Mouse (Mus musculus): ENCODE measurements around the gene Nav2. TPM values are rescaled to one million over a fixed set of nuclear protein-coding genes. Genes with fewer than 3 reads are reported as not detected.

Nav2 gene
- polyA plus RNA-seq, 1 experiment: 21.9 TPM

DNA sequence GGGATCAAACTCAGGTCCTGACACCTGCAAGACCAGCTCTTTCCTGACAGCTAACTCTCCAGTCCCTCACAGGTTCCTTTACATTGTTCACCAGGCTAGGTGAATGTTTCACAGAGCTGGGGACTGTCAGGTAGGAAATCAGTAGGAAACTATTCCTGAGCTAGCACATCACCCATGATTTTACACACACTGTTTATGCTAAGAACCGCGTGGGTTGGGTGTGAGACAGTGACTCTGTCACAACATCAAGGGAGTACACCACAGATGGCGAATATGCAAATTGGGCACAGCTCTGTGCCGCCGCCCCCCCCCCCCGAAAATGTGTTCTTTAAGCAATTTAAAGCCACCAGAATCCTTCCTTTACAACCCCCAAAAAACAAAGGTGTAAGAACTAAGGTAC is 586.1 kb downstream of the Nav2 start:
- Histone ChIP-seq H3K4me3 (no peak overlapping the region), H3K79me2 (ENCODE audit: control insufficient read depth, insufficient read depth) (no peaks in the 10 kb centered on the region), H3K27me3 (ENCODE audit: control insufficient read depth, insufficient read depth, insufficient read length) (no peaks in the 10 kb centered on the region), H3K4me2 (ENCODE audit: low read depth) (no peak overlapping the region), H3ac (ENCODE audit: control insufficient read depth, insufficient read length) (no peak overlapping the region), H3K36me3 (ENCODE audit: control insufficient read depth, insufficient read depth) (no peaks in the 10 kb centered on the region)
- TF ChIP-seq MYOD1 (IDR thresholded peaks at IDR 0.05; ENCODE audit: control insufficient read depth in 1 of 3, insufficient read length in 2 of 3, low read depth in 2 of 3): no peak
- TF ChIP-seq USF1 (IDR thresholded peaks at IDR 0.05; ENCODE audit: low read depth): no peak
- TF ChIP-seq POLR2AphosphoS2 (IDR thresholded peaks at IDR 0.05; ENCODE audit: insufficient read length, low read depth): no peak
- no peak for TF ChIP-seq CEBPB (IDR thresholded peaks at IDR 0.05; ENCODE audit: insufficient read depth, poor library complexity, severe bottlenecking)

DNA sequence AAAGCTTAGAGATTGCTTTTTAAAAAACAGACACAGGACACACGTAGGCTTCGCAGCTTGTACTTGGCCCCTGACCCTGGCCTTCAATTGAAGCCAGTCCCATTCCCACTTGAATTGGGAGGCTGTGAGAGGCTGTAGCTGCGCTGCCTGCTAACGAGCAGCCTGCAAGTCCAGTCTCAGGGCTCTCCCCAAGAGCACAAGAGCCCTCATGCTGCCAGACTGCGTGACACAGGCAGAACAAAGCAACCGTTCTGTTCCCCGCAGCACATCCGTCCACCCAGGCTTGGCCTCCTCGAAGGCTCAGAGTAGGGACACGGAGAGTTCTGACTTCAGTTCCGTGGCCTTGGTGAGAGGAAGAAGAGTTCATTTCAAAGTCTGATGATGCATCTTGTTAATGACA is 587.6 kb downstream of the Nav2 start:
- Histone ChIP-seq H3K4me3 (no peak overlapping the region), H3K79me2 (ENCODE audit: control insufficient read depth, insufficient read depth) (no peaks in the 10 kb centered on the region), H3ac (ENCODE audit: control insufficient read depth, insufficient read length) (no peak overlapping the region), H3K27me3 (ENCODE audit: control insufficient read depth, insufficient read depth, insufficient read length) (no peaks in the 10 kb centered on the region), H3K36me3 (ENCODE audit: control insufficient read depth, insufficient read depth) (no peaks in the 10 kb centered on the region), H3K4me2 (ENCODE audit: low read depth) (no peak overlapping the region)
- no peak for TF ChIP-seq TCF12 (IDR thresholded peaks at IDR 0.05; ENCODE audit: insufficient read depth, poor library complexity, severe bottlenecking)
- no peak for TF ChIP-seq MAX (IDR thresholded peaks at IDR 0.05; ENCODE audit: low read depth)
- no peak for TF ChIP-seq MYOD1 (IDR thresholded peaks at IDR 0.05; ENCODE audit: control insufficient read depth in 1 of 3, insufficient read length in 2 of 3, low read depth in 2 of 3)
- TF ChIP-seq POLR2A (IDR thresholded peaks at IDR 0.05; ENCODE audit: insufficient read length, low read depth): no peak
- no peak for TF ChIP-seq SRF (IDR thresholded peaks at IDR 0.05; ENCODE audit: control insufficient read depth, insufficient read length, low read depth)
- TF ChIP-seq TCF3 (IDR thresholded peaks at IDR 0.05; ENCODE audit: insufficient read length, low read depth): no peak
- no peak for TF ChIP-seq E2F4 (IDR thresholded peaks at IDR 0.05; ENCODE audit: insufficient read depth)
- no peak for TF ChIP-seq CEBPB (IDR thresholded peaks at IDR 0.05; ENCODE audit: insufficient read depth, poor library complexity, severe bottlenecking)
- TF ChIP-seq POLR2AphosphoS2 (IDR thresholded peaks at IDR 0.05; ENCODE audit: insufficient read length, low read depth): no peak
- TF ChIP-seq MYOG (IDR thresholded peaks at IDR 0.05; ENCODE audit: control insufficient read depth in 1 of 3, insufficient read depth in 1 of 3, insufficient read length in 2 of 3, low read depth in 2 of 3): no peak
- no peak for TF ChIP-seq REST (IDR thresholded peaks at IDR 0.05; ENCODE audit: insufficient read depth, insufficient read length)

GRCm38 (mm10) chr7:49496766-49497425 is 588.4 kb downstream of the Nav2 start:
- H3K4me3 ChIP-seq: no peak overlapping the region
- no peak overlapping the region for H3K4me2 ChIP-seq (ENCODE audit: low read depth)
- H3K79me2 ChIP-seq (ENCODE audit: control insufficient read depth, insufficient read depth): no peaks in the 10 kb centered on the region
- H3K36me3 ChIP-seq (ENCODE audit: control insufficient read depth, insufficient read depth): no peaks in the 10 kb centered on the region
- TF ChIP-seq TCF3 (IDR thresholded peaks at IDR 0.05; ENCODE audit: insufficient read length, low read depth) (no peak), MYOG (IDR thresholded peaks at IDR 0.05; ENCODE audit: control insufficient read depth in 1 of 3, insufficient read depth in 1 of 3, insufficient read length in 2 of 3, low read depth in 2 of 3) (no peak), POLR2A (IDR thresholded peaks at IDR 0.05; ENCODE audit: insufficient read length, low read depth) (no peak), SRF (IDR thresholded peaks at IDR 0.05; ENCODE audit: control insufficient read depth, insufficient read length, low read depth) (no peak), POLR2AphosphoS2 (IDR thresholded peaks at IDR 0.05; ENCODE audit: insufficient read length, low read depth) (no peak), USF1 (IDR thresholded peaks at IDR 0.05; ENCODE audit: low read depth) (no peak), CEBPB (IDR thresholded peaks at IDR 0.05; ENCODE audit: insufficient read depth, poor library complexity, severe bottlenecking) (no peak), TCF12 (IDR thresholded peaks at IDR 0.05; ENCODE audit: insufficient read depth, poor library complexity, severe bottlenecking) (no peak), E2F4 (IDR thresholded peaks at IDR 0.05; ENCODE audit: insufficient read depth) (no peak), MAX (IDR thresholded peaks at IDR 0.05; ENCODE audit: low read depth) (no peak), REST (IDR thresholded peaks at IDR 0.05; ENCODE audit: insufficient read depth, insufficient read length) (no peak), MYOD1 (IDR thresholded peaks at IDR 0.05; ENCODE audit: control insufficient read depth in 1 of 3, insufficient read length in 2 of 3, low read depth in 2 of 3) (no peak)
- H3ac ChIP-seq (ENCODE audit: control insufficient read depth, insufficient read length): no peak overlapping the region
- H3K27me3 ChIP-seq (ENCODE audit: control insufficient read depth, insufficient read depth, insufficient read length): no peaks in the 10 kb centered on the region

DNA sequence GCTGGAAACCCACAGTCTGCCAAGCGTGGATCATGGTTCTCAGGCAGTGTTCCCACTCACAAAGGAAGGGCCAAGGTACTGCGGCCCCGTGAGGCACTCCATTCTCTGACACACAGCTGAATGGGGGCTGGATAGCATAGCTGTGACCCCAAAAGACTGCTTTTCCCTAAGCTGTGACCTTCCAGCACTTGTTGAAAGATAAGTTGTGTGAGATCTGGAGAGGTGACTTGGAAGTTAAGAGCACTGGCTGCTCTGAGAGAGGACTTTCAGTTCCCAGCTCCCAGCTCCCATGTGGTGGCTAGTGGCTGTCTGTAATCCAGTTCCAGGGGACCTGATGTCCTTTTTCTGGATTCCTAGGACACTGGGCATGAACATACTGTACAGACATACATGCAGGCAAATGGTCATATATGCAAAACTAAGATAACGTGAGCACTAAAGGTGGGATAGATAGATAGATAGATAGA is 588.9 kb downstream of the Nav2 start:
- no peaks in the 10 kb centered on the region for H3K36me3 ChIP-seq (ENCODE audit: control insufficient read depth, insufficient read depth)
- H3K4me3 ChIP-seq: no peak overlapping the region
- H3K79me2 ChIP-seq (ENCODE audit: control insufficient read depth, insufficient read depth): no peaks in the 10 kb centered on the region
- H3K27me3 ChIP-seq (ENCODE audit: control insufficient read depth, insufficient read depth, insufficient read length): no peaks in the 10 kb centered on the region
- H3K4me2 ChIP-seq (ENCODE audit: low read depth): no peak overlapping the region
- no peak overlapping the region for H3ac ChIP-seq (ENCODE audit: control insufficient read depth, insufficient read length)
- TF ChIP-seq E2F4 (IDR thresholded peaks at IDR 0.05; ENCODE audit: insufficient read depth) (no peak), REST (IDR thresholded peaks at IDR 0.05; ENCODE audit: insufficient read depth, insufficient read length) (no peak), TCF3 (IDR thresholded peaks at IDR 0.05; ENCODE audit: insufficient read length, low read depth) (no peak), MAX (IDR thresholded peaks at IDR 0.05; ENCODE audit: low read depth) (no peak), SRF (IDR thresholded peaks at IDR 0.05; ENCODE audit: control insufficient read depth, insufficient read length, low read depth) (no peak), POLR2AphosphoS2 (IDR thresholded peaks at IDR 0.05; ENCODE audit: insufficient read length, low read depth) (no peak), TCF12 (IDR thresholded peaks at IDR 0.05; ENCODE audit: insufficient read depth, poor library complexity, severe bottlenecking) (no peak), MYOD1 (IDR thresholded peaks at IDR 0.05; ENCODE audit: control insufficient read depth in 1 of 3, insufficient read length in 2 of 3, low read depth in 2 of 3) (no peak), MYOG (IDR thresholded peaks at IDR 0.05; ENCODE audit: control insufficient read depth in 1 of 3, insufficient read depth in 1 of 3, insufficient read length in 2 of 3, low read depth in 2 of 3) (no peak), CEBPB (IDR thresholded peaks at IDR 0.05; ENCODE audit: insufficient read depth, poor library complexity, severe bottlenecking) (no peak), USF1 (IDR thresholded peaks at IDR 0.05; ENCODE audit: low read depth) (no peak), POLR2A (IDR thresholded peaks at IDR 0.05; ENCODE audit: insufficient read length, low read depth) (no peak)
